ENCODE assay signal across 8 mouse cellular contexts in the genomic region with DNA sequence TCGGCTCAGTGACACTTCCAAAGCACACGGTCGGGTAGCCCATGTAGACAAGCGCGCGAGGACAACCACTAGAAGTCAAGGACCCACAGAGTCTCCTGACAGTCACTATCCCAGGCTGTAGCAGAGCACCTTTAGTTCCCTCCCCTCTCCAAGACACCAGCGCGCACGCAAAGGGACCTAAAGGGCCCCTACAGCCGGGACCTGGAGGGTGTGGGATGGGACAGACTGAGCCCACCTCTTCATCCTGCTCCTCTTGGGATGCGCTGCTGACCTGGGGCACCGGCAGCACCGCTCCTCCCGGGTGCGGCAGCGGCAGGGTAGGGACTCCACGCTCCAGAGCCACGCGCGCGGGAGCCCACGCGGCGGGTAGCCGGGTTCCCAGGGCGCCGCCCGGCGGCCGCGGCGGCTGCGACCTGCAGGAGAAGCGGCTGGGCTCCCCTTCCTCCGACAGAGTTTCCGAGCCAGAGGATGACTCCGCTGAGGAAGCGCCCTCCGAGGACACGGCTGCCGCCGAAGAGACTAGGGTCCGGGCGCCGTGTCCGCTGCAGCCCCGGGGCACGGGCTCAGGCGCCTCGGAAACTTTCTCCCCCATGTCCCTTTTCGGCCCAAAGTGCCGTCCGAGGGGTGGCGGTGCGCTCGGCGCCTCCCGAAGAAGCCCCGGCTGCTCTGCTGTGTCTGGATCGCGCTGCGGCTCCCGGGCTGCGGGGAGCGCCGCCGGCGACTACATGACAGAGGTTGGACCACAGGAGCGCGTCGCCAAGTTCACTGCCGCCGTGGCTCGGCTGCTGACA. TPM values are rescaled to one million over a fixed set of nuclear protein-coding genes. Genes with fewer than 3 reads are reported as not detected.
A peak's percentile ranks its signal among the peaks of the same experiment; 100 is the strongest.
DNase-seq lines count a peak whose midpoint lies in the region; ATAC-seq and TF ChIP-seq lines count a peak whose summit lies in the region.

No protein-coding gene starts in this region.

- H3K27me3 ChIP-seq in intestine, embryonic 16.5 days (replicated peaks; ENCODE audit: control insufficient read depth, insufficient read depth, low read length) = peaks cover 32% of the 10 kb centered on the region
- H3K27me3 ChIP-seq in liver, embryonic 13.5 days = peaks cover 61% of the 10 kb centered on the region

- no peak for TF ChIP-seq POLR2A in olfactory bulb, adult 2 months (IDR thresholded peaks at IDR 0.05; ENCODE audit: insufficient read depth, low read depth, low read length)

- peak overlapping the region; percentile 96 for H3K4me2 ChIP-seq in intestine, embryonic 16.5 days (ENCODE audit: low read depth, low read length)
- H3K4me2 ChIP-seq in liver, embryonic 13.5 days = peak overlapping the region; percentile 73

- no peak overlapping the region for H3K27ac ChIP-seq in intestine, embryonic 16.5 days (ENCODE audit: low read length)
- no peak overlapping the region for H3K27ac ChIP-seq in liver, embryonic 13.5 days
- no peak overlapping the region for H3K27ac ChIP-seq in olfactory bulb, adult 2 months (ENCODE audit: insufficient read depth, low read depth, low read length)

- H3K4me1 ChIP-seq in intestine, embryonic 16.5 days (ENCODE audit: control insufficient read depth, insufficient read depth, low read length) = peaks cover 16% of the 10 kb centered on the region
- peaks cover 8% of the 10 kb centered on the region for H3K4me1 ChIP-seq in liver, embryonic 13.5 days (replicated peaks)
- H3K4me1 ChIP-seq in olfactory bulb, adult 2 months (ENCODE audit: control insufficient read depth, insufficient read depth, low read length) = peaks cover 9% of the 10 kb centered on the region

- H3K36me3 ChIP-seq in intestine, embryonic 16.5 days (ENCODE audit: control insufficient read depth, insufficient read depth, low read length) = no peaks in the 10 kb centered on the region
- H3K36me3 ChIP-seq in liver, embryonic 13.5 days = no peaks in the 10 kb centered on the region

- DNase-seq in layer of hippocampus, adult 18-20 months (ENCODE audit: low spot score in 2 of 2) = peak; percentile 23 to 45
- DNase-seq in layer of hippocampus, adult 9-10 months (ENCODE audit: low spot score) = no peak
- DNase-seq in embryo, embryonic 10 days (ENCODE audit: low spot score) = peak; percentile 61
- DNase-seq in liver, embryonic 13.5 days = no peak
- peak; percentile 58 for DNase-seq in yolk sac, embryonic 10.5 days (ENCODE audit: low spot score)

- ATAC-seq in granulocyte monocyte progenitor cell, adult 5-6 weeks (replicated peaks; ENCODE audit: poor library complexity, severe bottlenecking) = peak; percentile 41
- peak; percentile 78 for ATAC-seq in intestine, embryonic 16.5 days
- peak; percentile 31; the same call in 1 of the 2 replicates for ATAC-seq in liver, embryonic 13.5 days (ENCODE audit: low read depth)

- no peaks in the 10 kb centered on the region for H3K9me3 ChIP-seq in intestine, embryonic 16.5 days (ENCODE audit: control insufficient read depth, low read length)
- H3K9me3 ChIP-seq in liver, embryonic 13.5 days (replicated peaks) = no peaks in the 10 kb centered on the region

- H3K4me3 ChIP-seq in intestine, embryonic 16.5 days (ENCODE audit: low read length) = peak overlapping the region; percentile 77
- peak overlapping the region; percentile 60 for H3K4me3 ChIP-seq in liver, embryonic 13.5 days (replicated peaks)
- peak overlapping the region; percentile 57 for H3K4me3 ChIP-seq in olfactory bulb, adult 2 months (ENCODE audit: insufficient read depth, low read depth, low read length)

- WGBS in intestine, embryonic 16.5 days = under 1% methylated on average over 74 of the region's 74 CpGs
- under 1% methylated on average over 70 of the region's 74 CpGs for WGBS in liver, embryonic 13.5 days (ENCODE audit: insufficient replicate concordance)
- under 1% methylated on average over 73 of the region's 74 CpGs for WGBS in olfactory bulb, adult 2 months

- peak overlapping the region; percentile 73 for H3K9ac ChIP-seq in intestine, embryonic 16.5 days (ENCODE audit: low read depth, low read length)
- H3K9ac ChIP-seq in liver, embryonic 13.5 days = no peak overlapping the region

- peak; percentile 30; the same call in 1 of the 2 replicates for TF ChIP-seq CTCF in olfactory bulb, adult 2 months (IDR thresholded peaks at IDR 0.05; ENCODE audit: insufficient read depth, low read depth, low read length)

RNA-seq across cellular contexts. Expression of gene Mast4, which starts 0.5 kb away (rescaled TPM):
- total RNA-seq in layer of hippocampus, adult 18-20 months (2021) = 10 to 100 TPM; 60.1 to 68.2 TPM
- total RNA-seq in granulocyte monocyte progenitor cell, adult 5-6 weeks (2014; fragmentation: Nextera tagmentation) = 8.0 and 8.2 TPM in 2 replicates
- 0.88 and 3.2 TPM in 2 replicates for total RNA-seq in granulocyte monocyte progenitor cell, adult 5-6 weeks (2017)
- 14.2 and 15.1 TPM in 2 replicates for polyA plus RNA-seq in intestine, embryonic 16.5 days (2015; fragmentation: Nextera tagmentation; extraction: Ambion mirVana)
- 2.8 and 3.3 TPM in 2 replicates for polyA plus RNA-seq in liver, embryonic 13.5 days (2015; fragmentation: Nextera tagmentation; extraction: Ambion mirVana)
- not detected in 2 replicates for polyA plus RNA-seq in olfactory bulb, adult 2 months (2012; ENCODE audit: insufficient read depth, insufficient read length, low replicate concordance, missing spikeins)

Comparison
In these comparisons a context has a peak if more than half of its experiments do, and no peak if none do; other contexts are left out.
1. DNase-seq: peak in layer of hippocampus, adult 18-20 months (2 of 2), embryo, embryonic 10 days (single experiment) and yolk sac, embryonic 10.5 days (single experiment); none in layer of hippocampus, adult 9-10 months (single experiment) and liver, embryonic 13.5 days (single experiment).
2. Peak in every context shown above with its lines, with median percentiles within 50 percentile points of each other: ATAC-seq and H3K4me3 ChIP-seq.